Mouse (Mus musculus) midbrain, embryonic 11.5 days (tissue): ENCODE data around the gene Sp6. TPM values are rescaled to one million over a fixed set of nuclear protein-coding genes. Genes with fewer than 3 reads are reported as not detected.

Source experiments
- ATAC-seq: fragments of 200-750 bp; cut with Nextera tagmentation; 2 replicates; pipeline ENCODE4 v1.8.0; 2017; ENCODE audit warnings: moderate TSS enrichment, moderate library complexity; ENCODE audit not compliant: low FRiP score
- DNase-seq: peaks from one replicate; pipeline ENCODE4 v3.0.0; 2015; ENCODE audit warnings: low spot score; ENCODE audit errors: missing footprints
- H3K27ac ChIP-seq: fragments of 300-500 bp; sonication (generic); 2 replicates; pipeline ENCODE4 v1.5.1; 2014; ENCODE audit warnings: low read depth, low read length
- H3K27me3 ChIP-seq: fragments of 300-500 bp; sonication (generic); 2 replicates; pipeline ENCODE4 v1.6.1; 2014; ENCODE audit warnings: mild to moderate bottlenecking, low read length, moderate library complexity, mixed read lengths; ENCODE audit not compliant: control insufficient read depth, insufficient read depth
- H3K36me3 ChIP-seq: fragments of 300-500 bp; sonication (generic); 2 replicates; pipeline ENCODE4 v1.6.1; 2014; ENCODE audit warnings: mild to moderate bottlenecking, low read length, moderate library complexity, mixed read lengths; ENCODE audit not compliant: control insufficient read depth, insufficient read depth
- H3K4me1 ChIP-seq: fragments of 300-500 bp; sonication (generic); 2 replicates; pipeline ENCODE4 v1.6.1; 2014; ENCODE audit warnings: low read length; ENCODE audit not compliant: control insufficient read depth, insufficient read depth
- H3K4me2 ChIP-seq: fragments of 300-500 bp; sonication (generic); 2 replicates; pipeline ENCODE4 v1.6.1; 2014; ENCODE audit warnings: mild to moderate bottlenecking, moderate library complexity
- H3K4me3 ChIP-seq: fragments of 300-500 bp; sonication (generic); 2 replicates; pipeline ENCODE4 v1.5.1; 2014; ENCODE audit warnings: low read depth, low read length
- H3K9ac ChIP-seq: fragments of 300-500 bp; sonication (generic); 2 replicates; pipeline ENCODE4 v1.6.1; 2014; ENCODE audit warnings: low read length
- H3K9me3 ChIP-seq: fragments of 300-500 bp; sonication (generic); 2 replicates; pipeline ENCODE4 v1.6.1; 2016; ENCODE audit warnings: low read length; ENCODE audit not compliant: control insufficient read depth
- WGBS: fragments of 180-500 bp; shearing (Covaris S2); extraction: QIAGEN DNeasy Blood & Tissue Kit; methylation state at CpG from one replicate; pipeline ENCODE4 v1.1.7; 2014; 5-methylcytosine and 5-hydroxymethylcytosine counted together
- polyA plus RNA-seq: library from polyadenylated mRNA; unstranded; fragments of >200 nt; fragmentation: Nextera tagmentation; extraction: Ambion mirVana; gene quantifications from 2 replicates; pipeline ENCODE4 v1.2.1, GENCODE M21; 2014

Gene Sp6
- polyA plus RNA-seq, 1 experiment from 2014 or later, result not detected

- Histone ChIP-seq H3K9me3 (no peaks in the 10 kb centered on the region), H3K4me2 (no peak overlapping the region), H3K9ac (no peak overlapping the region), H3K27me3 (peaks cover 71% of the 10 kb centered on the region), H3K4me3 (peak overlapping the region; percentile 22), H3K4me1 (peaks cover 13% of the 10 kb centered on the region), H3K36me3 (no peaks in the 10 kb centered on the region), H3K27ac (no peak overlapping the region)
- 1% methylated on average over 36 of the region's 36 CpGs for WGBS
- ATAC-seq (no peak), DNase-seq (peak; percentile 94)
Measured at GRCm38 (mm10) chr11:97017696-97018582, 4.7 kb downstream of the Sp6 start.

- Histone ChIP-seq H3K9me3 (no peaks in the 10 kb centered on the region), H3K27me3 (peaks cover 79% of the 10 kb centered on the region), H3K27ac (no peak overlapping the region), H3K9ac (0 out of 2 replicates have a peak overlapping the region, but pooled peaks have one; percentile 16), H3K4me2 (peak overlapping the region; percentile 31), H3K4me3 (peak overlapping the region; percentile 22), H3K36me3 (no peaks in the 10 kb centered on the region), H3K4me1 (peaks cover 13% of the 10 kb centered on the region)
- ATAC-seq (no peak), DNase-seq (peak; percentile 94)
- under 1% methylated on average over 66 of the region's 68 CpGs for WGBS
Measured at GRCm38 (mm10) chr11:97018583-97019344, 5.6 kb downstream of the Sp6 start.

GRCm38 (mm10) chr11:97019345-97019708 lies 6.1 kb downstream of the Sp6 start:
- 2% methylated on average over 13 of the region's 13 CpGs for WGBS
- no peak overlapping the region for H3K27ac ChIP-seq
- DNase-seq, result no peak

GRCm38 (mm10) chr11:97021121-97021765 lies 8.0 kb downstream of the Sp6 start:
- ATAC-seq (no peak), DNase-seq (peak; percentile 90)
- H3K27ac ChIP-seq, result no peak overlapping the region
- H3K27me3 ChIP-seq, result peaks cover 84% of the 10 kb centered on the region
- peak overlapping the region; percentile 72 for H3K4me2 ChIP-seq
- WGBS, result under 1% methylated on average over 26 of the region's 27 CpGs
- H3K9me3 ChIP-seq, result no peaks in the 10 kb centered on the region
- peaks cover 25% of the 10 kb centered on the region for H3K4me1 ChIP-seq
- no peak overlapping the region for H3K9ac ChIP-seq
- peak overlapping the region; percentile 41; the same call in 1 of the 2 replicates for H3K4me3 ChIP-seq
- H3K36me3 ChIP-seq, result no peaks in the 10 kb centered on the region

More at GRCm38 (mm10) chr11:97019345-97019708, 6.1 kb downstream of the Sp6 start:
- Histone ChIP-seq H3K4me1 (peaks cover 13% of the 10 kb centered on the region), H3K36me3 (no peaks in the 10 kb centered on the region), H3K4me2 (no peak overlapping the region), H3K9ac (no peak overlapping the region), H3K27me3 (peaks cover 84% of the 10 kb centered on the region), H3K9me3 (no peaks in the 10 kb centered on the region), H3K4me3 (no peak overlapping the region)
- no peak for ATAC-seq

GRCm38 (mm10) chr11:97021873-97022484 lies 8.8 kb downstream of the Sp6 start:
- H3K27me3 ChIP-seq, result peaks cover 77% of the 10 kb centered on the region
- peak overlapping the region; percentile 72 for H3K4me2 ChIP-seq
- peak overlapping the region; percentile 41 for H3K4me3 ChIP-seq
- H3K9ac ChIP-seq, result peak overlapping the region; percentile 53
- H3K9me3 ChIP-seq, result no peaks in the 10 kb centered on the region
- H3K36me3 ChIP-seq, result no peaks in the 10 kb centered on the region
- DNase-seq, result peak; percentile 98
- WGBS, result under 1% methylated on average over 50 of the region's 50 CpGs
- no peak overlapping the region for H3K27ac ChIP-seq
- peaks cover 25% of the 10 kb centered on the region for H3K4me1 ChIP-seq
- peak; percentile 60 for ATAC-seq

- no peak overlapping the region for H3K4me2 ChIP-seq
- H3K4me3 ChIP-seq, result no peak overlapping the region
- no peak overlapping the region for H3K27ac ChIP-seq
- DNase-seq (peak; percentile 87), ATAC-seq (no peak)
- no peak overlapping the region for H3K9ac ChIP-seq
- no peaks in the 10 kb centered on the region for H3K36me3 ChIP-seq
- H3K27me3 ChIP-seq, result peaks cover 50% of the 10 kb centered on the region
- peaks cover 20% of the 10 kb centered on the region for H3K4me1 ChIP-seq
- no peaks in the 10 kb centered on the region for H3K9me3 ChIP-seq
- 9% methylated on average over 10 of the region's 10 CpGs for WGBS
Measured at GRCm38 (mm10) chr11:97024977-97025376, 11.8 kb downstream of the Sp6 start.

GRCm38 (mm10) chr11:97025721-97026344 lies 12.6 kb downstream of the Sp6 start:
- no peaks in the 10 kb centered on the region for H3K9me3 ChIP-seq
- peak overlapping the region; percentile 45 for H3K4me2 ChIP-seq
- H3K27me3 ChIP-seq, result peaks cover 42% of the 10 kb centered on the region
- H3K4me3 ChIP-seq, result peak overlapping the region; percentile 8; the same call in 1 of the 2 replicates
- peak overlapping the region; percentile 68 for H3K27ac ChIP-seq
- WGBS, result under 1% methylated on average over 17 of the region's 17 CpGs
- H3K36me3 ChIP-seq, result no peaks in the 10 kb centered on the region
- H3K4me1 ChIP-seq, result peaks cover 28% of the 10 kb centered on the region
- ATAC-seq (peak; percentile 60), DNase-seq (peak; percentile 99)
- peak overlapping the region; percentile 39 for H3K9ac ChIP-seq
